9 mouse cellular contexts compared by ENCODE assay signal in the genomic region with DNA sequence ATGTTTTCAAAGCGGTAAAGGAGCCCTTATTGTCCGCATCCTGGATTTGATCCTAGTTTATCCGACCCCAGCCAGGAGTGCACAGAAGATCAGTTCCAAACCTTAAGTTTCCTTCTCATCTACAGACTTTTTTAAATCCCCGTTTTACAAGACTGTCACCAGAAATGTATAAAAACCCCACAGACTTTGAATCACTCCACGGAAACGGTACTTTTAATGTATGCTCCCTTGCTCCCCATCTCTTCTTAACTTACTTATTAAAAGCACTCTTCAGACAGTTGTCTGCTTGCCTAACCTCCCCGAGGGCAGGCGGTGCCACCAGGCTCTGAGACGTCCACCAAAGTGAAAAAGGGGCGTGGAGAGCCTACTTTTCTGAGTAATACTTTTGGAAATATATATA. TPM values are rescaled to one million over a fixed set of nuclear protein-coding genes. Genes with fewer than 3 reads are reported as not detected.
DNase-seq lines count a peak whose midpoint lies in the region; ATAC-seq and TF ChIP-seq lines count a peak whose summit lies in the region.
"Had no signal": no experiment of that assay in that cellular context is flagged by ENCODE, and none has a peak within 500 bp of the region (broad histone marks: within the 10 kb centered on the region; RNA-seq: fewer than 3 reads in every experiment).

No protein-coding gene starts in this region.

- ATAC-seq in heart, embryonic 12.5 days (ENCODE audit: insufficient number of reproducible peaks, low FRiP score) = no peak
- no peak for ATAC-seq in midbrain, embryonic 12.5 days (ENCODE audit: low FRiP score, low read depth)
- ATAC-seq in lung, postnatal 0 days = no peak

- peaks cover 36% of the 10 kb centered on the region for H3K4me1 ChIP-seq in heart, embryonic 12.5 days (replicated peaks)
- H3K4me1 ChIP-seq in hindbrain, embryonic 10.5 days (replicated peaks) = peaks cover 57% of the 10 kb centered on the region
- H3K4me1 ChIP-seq in midbrain, embryonic 12.5 days = peaks cover 29% of the 10 kb centered on the region
- H3K4me1 ChIP-seq in lung, postnatal 0 days (ENCODE audit: insufficient read depth, low read depth, low read length) = peaks cover 6% of the 10 kb centered on the region; the same call in 1 of the 2 replicates

- peak overlapping the region; percentile 73 for H3K4me2 ChIP-seq in heart, embryonic 12.5 days
- peak overlapping the region; percentile 65 for H3K4me2 ChIP-seq in midbrain, embryonic 12.5 days (replicated peaks)
- H3K4me2 ChIP-seq in lung, postnatal 0 days (replicated peaks; ENCODE audit: low read depth, low read length) = no peak overlapping the region

- 2% methylated on average over 10 of the region's 10 CpGs for WGBS in heart, embryonic 12.5 days
- 1% methylated on average over 10 of the region's 10 CpGs for WGBS in hindbrain, embryonic 10.5 days
- WGBS in midbrain, embryonic 12.5 days = 2% methylated on average over 10 of the region's 10 CpGs
- WGBS in lung, postnatal 0 days = 6% methylated on average over 10 of the region's 10 CpGs

- DNase-seq in heart, adult 11 months = no peak
- peak; percentile 29 for DNase-seq in MN1 (ENCODE audit: low spot score)
- DNase-seq in hindbrain, embryonic 10.5 days (ENCODE audit: low spot score) = no peak
- no peak for DNase-seq in spleen, adult 18-20 months
- no peak for DNase-seq in cerebellum, adult 8-10 months
- no peak for DNase-seq in lung, postnatal 0 days (ENCODE audit: low spot score)
- DNase-seq: kidney, adult 11 months had no signal

- TF ChIP-seq CTCF in lung, postnatal 0 days (IDR thresholded peaks at IDR 0.05) = no peak

- TF ChIP-seq EP300 in lung, postnatal 0 days (IDR thresholded peaks at IDR 0.05) = no peak

- H3K4me3 ChIP-seq in heart, embryonic 12.5 days = 0 out of 2 replicates have a peak overlapping the region, but pooled peaks have one; percentile 46
- H3K4me3 ChIP-seq in hindbrain, embryonic 10.5 days = peak overlapping the region; percentile 54
- peak overlapping the region; percentile 60 for H3K4me3 ChIP-seq in midbrain, embryonic 12.5 days
- no peak overlapping the region for H3K4me3 ChIP-seq in lung, postnatal 0 days (ENCODE audit: low read depth, low read length)

- H3K27me3 ChIP-seq in heart, embryonic 12.5 days (replicated peaks) = peaks cover 62% of the 10 kb centered on the region
- peaks cover 100% of the 10 kb centered on the region for H3K27me3 ChIP-seq in hindbrain, embryonic 10.5 days (ENCODE audit: insufficient read depth, poor library complexity, severe bottlenecking)
- peaks cover 72% of the 10 kb centered on the region for H3K27me3 ChIP-seq in midbrain, embryonic 12.5 days
- peaks cover 80% of the 10 kb centered on the region for H3K27me3 ChIP-seq in lung, postnatal 0 days (replicated peaks; ENCODE audit: insufficient read depth, low read length)

- H3K27ac ChIP-seq in heart, embryonic 12.5 days (ENCODE audit: poor library complexity, severe bottlenecking) = no peak overlapping the region
- H3K27ac ChIP-seq in hindbrain, embryonic 10.5 days = no peak overlapping the region
- peak overlapping the region; percentile 93 for H3K27ac ChIP-seq in midbrain, embryonic 12.5 days (replicated peaks)
- H3K27ac ChIP-seq in lung, postnatal 0 days (ENCODE audit: low read length) = no peak overlapping the region

- no peaks in the 10 kb centered on the region for H3K9me3 ChIP-seq in heart, embryonic 12.5 days (replicated peaks)
- no peaks in the 10 kb centered on the region for H3K9me3 ChIP-seq in hindbrain, embryonic 10.5 days
- H3K9me3 ChIP-seq in midbrain, embryonic 12.5 days = no peaks in the 10 kb centered on the region
- H3K9me3 ChIP-seq in lung, postnatal 0 days (ENCODE audit: low read length) = no peaks in the 10 kb centered on the region

- H3K36me3 ChIP-seq in heart, embryonic 12.5 days = no peaks in the 10 kb centered on the region
- H3K36me3 ChIP-seq in hindbrain, embryonic 10.5 days = no peaks in the 10 kb centered on the region
- no peaks in the 10 kb centered on the region for H3K36me3 ChIP-seq in midbrain, embryonic 12.5 days
- no peaks in the 10 kb centered on the region for H3K36me3 ChIP-seq in lung, postnatal 0 days (ENCODE audit: insufficient read depth, low read length)

- no peak overlapping the region for H3K9ac ChIP-seq in heart, embryonic 12.5 days
- peak overlapping the region; percentile 82 for H3K9ac ChIP-seq in midbrain, embryonic 12.5 days (replicated peaks)
- no peak overlapping the region for H3K9ac ChIP-seq in lung, postnatal 0 days (replicated peaks; ENCODE audit: low read depth)

RNA-seq across cellular contexts. Expression of a gene that starts 5.6 kb away (rescaled TPM):
- polyA plus RNA-seq in heart, embryonic 12.5 days (2016; fragmentation: Nextera tagmentation; extraction: Ambion mirVana) = 1.0 and 1.2 TPM in 2 replicates
- polyA plus RNA-seq in hindbrain, embryonic 10.5 days (2016; fragmentation: Nextera tagmentation; extraction: Ambion mirVana) = 11.0 and 18.1 TPM in 2 replicates
- polyA plus RNA-seq in midbrain, embryonic 12.5 days (2016; fragmentation: Nextera tagmentation; extraction: Ambion mirVana) = 89.4 and 106 TPM in 2 replicates
- polyA plus RNA-seq in lung, postnatal 0 days (2015; fragmentation: Nextera tagmentation; extraction: Ambion mirVana) = 0.06 and 0.11 TPM in 2 replicates

RNA-seq across cellular contexts. Expression of a gene that starts 13.9 kb away (rescaled TPM):
- 26.6 and 31.3 TPM in 2 replicates for polyA plus RNA-seq in heart, embryonic 12.5 days (2016; fragmentation: Nextera tagmentation; extraction: Ambion mirVana)
- 43.2 and 45.0 TPM in 2 replicates for polyA plus RNA-seq in hindbrain, embryonic 10.5 days (2016; fragmentation: Nextera tagmentation; extraction: Ambion mirVana)
- 65.1 and 66.6 TPM in 2 replicates for polyA plus RNA-seq in midbrain, embryonic 12.5 days (2016; fragmentation: Nextera tagmentation; extraction: Ambion mirVana)
- 48.3 and 53.0 TPM in 2 replicates for polyA plus RNA-seq in lung, postnatal 0 days (2015; fragmentation: Nextera tagmentation; extraction: Ambion mirVana)
